Mouse (Mus musculus) 3T3-L1 (cell line): ENCODE data around the gene Hoxb4.

Experiments used
- DNase-seq: peaks from one replicate; pipeline ENCODE4 v3.0.0-alpha.2; 2015; ENCODE audit warnings: low read depth, low spot score

Gene Hoxb4

GRCm38 (mm10) chr11:96284774-96285734 lies 33.0 kb upstream of the Hoxb4 start:
- peak; percentile 29 for DNase-seq

GRCm38 (mm10) chr11:96285771-96286738 lies 32.0 kb upstream of the Hoxb4 start, which contains the start of gene Hoxb7:
TSS of gene Hoxb7 (plus strand) at chr11:96286623.
- no peak for DNase-seq

- DNase-seq: no peak
These were observed 31.2 kb upstream of the Hoxb4 start for GRCm38 (mm10) chr11:96286739-96287385.

- DNase-seq: no peak
These were observed 30.7 kb upstream of the Hoxb4 start for GRCm38 (mm10) chr11:96287411-96287810.

- no peak for DNase-seq
These were observed 29.4 kb upstream of the Hoxb4 start for GRCm38 (mm10) chr11:96288455-96289221.

- DNase-seq: no peak
These were observed 28.8 kb upstream of the Hoxb4 start for GRCm38 (mm10) chr11:96289293-96289692.

- no peak for DNase-seq
These were observed 28.2 kb upstream of the Hoxb4 start for GRCm38 (mm10) chr11:96289837-96290236.

- DNase-seq: no peak
These were observed 27.2 kb upstream of the Hoxb4 start for GRCm38 (mm10) chr11:96290705-96291355.

GRCm38 (mm10) chr11:96291681-96292564 lies 26.1 kb upstream of the Hoxb4 start, which contains the start of gene Hoxb6:
TSS of gene Hoxb6 (plus strand) at chr11:96292476.
- DNase-seq: peak; percentile 68

GRCm38 (mm10) chr11:96292565-96293301 lies 25.3 kb upstream of the Hoxb4 start:
- DNase-seq: peak; percentile 40

- DNase-seq: no peak
These were observed 24.7 kb upstream of the Hoxb4 start for GRCm38 (mm10) chr11:96293302-96293921.

GRCm38 (mm10) chr11:96294245-96295091 lies 23.6 kb upstream of the Hoxb4 start:
- peak; percentile 90 for DNase-seq

- DNase-seq: peak; percentile 47
These were observed 22.8 kb upstream of the Hoxb4 start for GRCm38 (mm10) chr11:96295092-96295835.

GRCm38 (mm10) chr11:96296997-96297396 lies 21.1 kb upstream of the Hoxb4 start:
- DNase-seq: no peak

GRCm38 (mm10) chr11:96297428-96297827 lies 20.6 kb upstream of the Hoxb4 start:
- DNase-seq: no peak

- no peak for DNase-seq
These were observed 20.0 kb upstream of the Hoxb4 start for GRCm38 (mm10) chr11:96297968-96298635.
